ENCODE assay signal across 7 mouse cellular contexts in genomic region chr7:130264616-130265318, GRCm38 (mm10).
DNase-seq lines count a peak whose midpoint lies in the region; ATAC-seq and TF ChIP-seq lines count a peak whose summit lies in the region.

No protein-coding gene starts in this region.

- CTCF ChIA-PET in Patski (lab: Charles Lee), result interaction anchor here (0.8 to 1.6 kb wide), 7 partner anchors 18 to 608 kb away, joined by 3 to 4 read pairs (median 3); no protein-coding TSS in a partner anchor

- no peak for TF ChIP-seq CTCF in Patski (IDR thresholded peaks at IDR 0.05)
- peak; percentile 28; the same call in 1 of the 2 replicates for TF ChIP-seq CTCF in kidney, adult 2 months (conservative IDR thresholded peaks at IDR 0.05; ENCODE audit: insufficient read depth, insufficient read length, low read depth, low read length)

- peak overlapping the region; percentile 48; the same call in 1 of the 2 replicates for H3K9ac ChIP-seq in liver, embryonic 12.5 days
- peak overlapping the region; percentile 90 for H3K9ac ChIP-seq in neural tube, embryonic 11.5 days (ENCODE audit: low read length)

- 0 out of 2 replicates have a peak overlapping the region, but pooled peaks have one; percentile 28 for H3K27ac ChIP-seq in kidney, adult 2 months (ENCODE audit: insufficient read depth, low read depth, low read length)
- H3K27ac ChIP-seq in liver, embryonic 12.5 days, result 0 out of 2 replicates have a peak overlapping the region, but pooled peaks have one; percentile 45
- H3K27ac ChIP-seq in neural tube, embryonic 11.5 days (ENCODE audit: low read depth, low read length), result peak overlapping the region; percentile 86

- H3K4me1 ChIP-seq in kidney, adult 2 months (ENCODE audit: control insufficient read depth, insufficient read depth, low read length), result no peaks in the 10 kb centered on the region
- H3K4me1 ChIP-seq in liver, embryonic 12.5 days, result peaks cover 5% of the 10 kb centered on the region; the same call in 1 of the 2 replicates
- H3K4me1 ChIP-seq in neural tube, embryonic 11.5 days (ENCODE audit: control insufficient read depth, insufficient read depth, low read length), result peaks cover 56% of the 10 kb centered on the region

- no peaks in the 10 kb centered on the region for H3K9me3 ChIP-seq in liver, embryonic 12.5 days (replicated peaks)
- no peaks in the 10 kb centered on the region for H3K9me3 ChIP-seq in neural tube, embryonic 11.5 days (ENCODE audit: control insufficient read depth, low read length)

- in situ Hi-C loops in Patski (cut with MboI; ENCODE audit: low pct_unique_long_range_greater_than_20kb), result loop anchor here (5.0 to 10.0 kb wide), 5 partner anchors 203 to 612 kb away; no protein-coding TSS in a partner anchor

- peak overlapping the region; percentile 56 for H3K4me2 ChIP-seq in liver, embryonic 12.5 days
- H3K4me2 ChIP-seq in neural tube, embryonic 11.5 days (ENCODE audit: low read depth), result peak overlapping the region; percentile 85

- no peak for TF ChIP-seq POLR2A in kidney, adult 2 months (IDR thresholded peaks at IDR 0.05; ENCODE audit: low read depth, low read length)

- POLR2A ChIA-PET in Patski (lab: Charles Lee), result interaction anchor here (0.6 kb wide), 1 partner anchor 644 kb away, joined by 3 read pairs; no protein-coding TSS in a partner anchor

- ATAC-seq in Patski, result peak; percentile 49
- ATAC-seq in liver, embryonic 12.5 days, result no peak
- peak; percentile 39 for ATAC-seq in neural tube, embryonic 11.5 days (ENCODE audit: insufficient read depth, low FRiP score, low TSS enrichment)

- peak overlapping the region; percentile 54 for H3K4me3 ChIP-seq in kidney, adult 2 months (ENCODE audit: insufficient read depth, low read depth, low read length)
- H3K4me3 ChIP-seq in liver, embryonic 12.5 days, result peak overlapping the region; percentile 56
- H3K4me3 ChIP-seq in neural tube, embryonic 11.5 days (ENCODE audit: low read depth, low read length), result peak overlapping the region; percentile 88

- no peak for DNase-seq in Patski (ENCODE audit: low read depth, low spot score)
- peak; percentile 69 for DNase-seq in adrenal gland, postnatal 25 days
- peak; percentile 56 for DNase-seq in gastrocnemius, postnatal 10 days
- DNase-seq in kidney, adult 2 months, result peak; percentile 70
- peak; percentile 79 for DNase-seq in neural tube, embryonic 11.5 days (ENCODE audit: low spot score)
- DNase-seq in urinary bladder, postnatal 36 days (ENCODE audit: low spot score in 2 of 2), result peak; percentile 76 to 83

- no peaks in the 10 kb centered on the region for H3K27me3 ChIP-seq in Patski
- H3K27me3 ChIP-seq in kidney, adult 2 months (replicated peaks; ENCODE audit: control insufficient read depth, insufficient read depth, low read length), result no peaks in the 10 kb centered on the region
- H3K27me3 ChIP-seq in liver, embryonic 12.5 days (replicated peaks), result peaks cover 89% of the 10 kb centered on the region
- H3K27me3 ChIP-seq in neural tube, embryonic 11.5 days (ENCODE audit: control insufficient read depth, insufficient read depth, low read length), result no peaks in the 10 kb centered on the region

- no peaks in the 10 kb centered on the region for H3K36me3 ChIP-seq in kidney, adult 2 months (ENCODE audit: control insufficient read depth, insufficient read depth, low read length)
- H3K36me3 ChIP-seq in liver, embryonic 12.5 days, result no peaks in the 10 kb centered on the region
- H3K36me3 ChIP-seq in neural tube, embryonic 11.5 days (ENCODE audit: control insufficient read depth, insufficient read depth, low read length), result no peaks in the 10 kb centered on the region

- WGBS in kidney, adult 2 months, result 1% methylated on average over 41 of the region's 41 CpGs
- 2% methylated on average over 41 of the region's 41 CpGs for WGBS in liver, embryonic 12.5 days (ENCODE audit: insufficient replicate concordance)
- WGBS in neural tube, embryonic 11.5 days, result under 1% methylated on average over 41 of the region's 41 CpGs

Comparison
In these comparisons a context has a peak if more than half of its experiments do, and no peak if none do; other contexts are left out.
1. H3K27ac ChIP-seq: peak in every context shown above with its lines; median percentile 86 in neural tube, embryonic 11.5 days; 45 in liver, embryonic 12.5 days; 28 in kidney, adult 2 months.